Mouse (Mus musculus) MEL (cell line): ENCODE measurements around the gene Urgcp. TPM values are rescaled to one million over a fixed set of nuclear protein-coding genes. Genes with fewer than 3 reads are reported as not detected.

Experiments
- DNase-seq: peaks from one replicate; pipeline ENCODE4 v3.0.0; 2011; ENCODE audit warnings: low read depth, low spot score
- H3K27ac ChIP-seq: 2 replicates; pipeline ENCODE4 v1.5.1; 2012; ENCODE audit warnings: low read depth, mild to moderate bottlenecking, control low read depth, low read length, moderate library complexity; ENCODE audit not compliant: control insufficient read depth
- H3K27me3 ChIP-seq, 2 experiments: fragments of 150-350 bp in 1 of 2; sonication (generic) in 1 of 2; 2 replicates each; pipeline ENCODE4 v1.6.1; 2012; ENCODE audit warnings: low read length in 2 of 2, mild to moderate bottlenecking in 2 of 2, improper control_type of control experiment in 1 of 2, moderate library complexity in 1 of 2; ENCODE audit not compliant: insufficient read depth in 2 of 2, control insufficient read depth in 1 of 2
- H3K36me3 ChIP-seq, 2 experiments: 2 replicates each; pipeline ENCODE4 v1.6.1; 2012 to 2014; ENCODE audit warnings: low read length in 2 of 2, improper control_type of control experiment in 1 of 2, inconsistent platforms in 1 of 2, mild to moderate bottlenecking in 1 of 2; ENCODE audit not compliant: insufficient read depth in 2 of 2, control insufficient read depth in 1 of 2
- H3K4me1 ChIP-seq, 2 experiments: fragments of 150-350 bp in 1 of 2; sonication (generic) in 1 of 2; 2 replicates each; pipeline ENCODE4 v1.6.1; 2012; ENCODE audit warnings: low read length in 2 of 2, improper control_type of control experiment in 1 of 2, mild to moderate bottlenecking in 1 of 2; ENCODE audit not compliant: insufficient read depth in 2 of 2, control insufficient read depth in 1 of 2
- H3K4me3 ChIP-seq, 2 experiments: fragments of 150-350 bp in 1 of 2; sonication (generic) in 1 of 2; 2 replicates each; pipeline ENCODE4 v1.5.1; 2012; ENCODE audit warnings: low read depth in 2 of 2, low read length in 2 of 2, mild to moderate bottlenecking in 2 of 2, moderate library complexity in 2 of 2, control low read depth in 1 of 2, improper control_type of control experiment in 1 of 2; ENCODE audit not compliant: control insufficient read depth in 1 of 2, insufficient read depth in 1 of 2
- H3K79me2 ChIP-seq: 2 replicates; pipeline ENCODE4 v1.6.1; 2012; ENCODE audit warnings: mild to moderate bottlenecking, low read length, moderate library complexity; ENCODE audit not compliant: control insufficient read depth, poor library complexity, insufficient read depth
- H3K9ac ChIP-seq: 2 replicates; pipeline ENCODE4 v1.6.1; 2012; ENCODE audit warnings: low read depth, mild to moderate bottlenecking, control low read depth, low read length, moderate library complexity; ENCODE audit not compliant: control insufficient read depth, poor library complexity, severe bottlenecking
- H3K9me3 ChIP-seq: fragments of 150-350 bp; sonication (generic); replicated peaks from 2 replicates; pipeline ENCODE4 v1.6.1; 2012; ENCODE audit warnings: mild to moderate bottlenecking, low read length, improper control_type of control experiment, moderate library complexity; ENCODE audit not compliant: insufficient read depth
- EP300 ChIP-seq, 2 experiments: IDR thresholded peaks; 2 replicates each; pipeline ENCODE4 v1.6.1; 2011; ENCODE audit warnings: improper control_type of control experiment in 2 of 2, low read length in 2 of 2, low read depth in 1 of 2, mild to moderate bottlenecking in 1 of 2
- ETS1 ChIP-seq: IDR thresholded peaks from 2 replicates; pipeline ENCODE4 v1.6.1; 2012; ENCODE audit warnings: low read depth, mild to moderate bottlenecking, inconsistent platforms, low read length, improper control_type of control experiment, moderate library complexity
- GABPA ChIP-seq: IDR thresholded peaks from 2 replicates; pipeline ENCODE4 v1.6.1; 2012; ENCODE audit warnings: low read depth, mild to moderate bottlenecking, inconsistent platforms, low read length, improper control_type of control experiment, moderate library complexity
- GATA1 ChIP-seq: IDR thresholded peaks from 2 replicates; pipeline ENCODE4 v1.6.1; 2011; ENCODE audit warnings: low read depth, low read length, improper control_type of control experiment
- JUND ChIP-seq: IDR thresholded peaks from 2 replicates; pipeline ENCODE4 v1.6.1; 2011; ENCODE audit warnings: low read depth, mild to moderate bottlenecking, improper control_type of control experiment, low read length
- MAFK ChIP-seq: IDR thresholded peaks from 2 replicates; pipeline ENCODE4 v1.6.1; 2011; ENCODE audit warnings: low read depth, mild to moderate bottlenecking, low read length, improper control_type of control experiment, borderline replicate concordance
- MAZ ChIP-seq: IDR thresholded peaks from 2 replicates; pipeline ENCODE4 v1.6.1; 2012; ENCODE audit warnings: low read depth, mild to moderate bottlenecking, inconsistent platforms, low read length, improper control_type of control experiment
- MYC ChIP-seq: IDR thresholded peaks from 2 replicates; pipeline ENCODE4 v1.6.1; 2011; ENCODE audit warnings: low read depth, mild to moderate bottlenecking, low read length, improper control_type of control experiment, moderate library complexity
- RCOR1 ChIP-seq: IDR thresholded peaks from 2 replicates; pipeline ENCODE4 v1.6.1; 2012; ENCODE audit warnings: low read depth, mild to moderate bottlenecking, inconsistent platforms, low read length, improper control_type of control experiment
- SIN3A ChIP-seq: IDR thresholded peaks from 2 replicates; pipeline ENCODE4 v1.6.1; 2012; ENCODE audit warnings: low read length, improper control_type of control experiment, inconsistent platforms
- SMC3 ChIP-seq: IDR thresholded peaks from 2 replicates; pipeline ENCODE4 v1.6.1; 2011; ENCODE audit warnings: low read depth, low read length, improper control_type of control experiment
- TCF12 ChIP-seq: IDR thresholded peaks from 2 replicates; pipeline ENCODE4 v1.6.1; 2014; ENCODE audit warnings: low read depth, mild to moderate bottlenecking, inconsistent platforms, low read length, improper control_type of control experiment, moderate library complexity
- USF1 ChIP-seq: IDR thresholded peaks from 2 replicates; pipeline ENCODE4 v1.6.1; 2014; ENCODE audit warnings: low read depth, mild to moderate bottlenecking, inconsistent platforms, low read length, improper control_type of control experiment, moderate library complexity
- ZNF384 ChIP-seq: IDR thresholded peaks from 2 replicates; pipeline ENCODE4 v1.6.1; 2012; ENCODE audit warnings: low read depth, mild to moderate bottlenecking, inconsistent platforms, low read length, improper control_type of control experiment
- polyA plus RNA-seq, 2 experiments: library from polyadenylated mRNA; stranded (reverse) in 1 of 2; unstranded in 1 of 2; fragments of >175 nt in 1 of 2; fragments of >200 nt in 1 of 2; gene quantifications; 2 replicates each; pipeline versions ENCODE4 v1.2.1 to v1.2.4; 2012; ENCODE audit warnings: low replicate concordance in 2 of 2, low read depth in 1 of 2; ENCODE audit not compliant: insufficient read length in 2 of 2, insufficient read depth in 1 of 2, missing spikeins in 1 of 2
- total RNA-seq: library from RNA; depleted of rRNA; stranded (reverse); fragments of 300-350 nt; gene quantifications from 2 replicates; pipeline ENCODE4 v1.2.3, GENCODE M21; 2012

Gene Urgcp
- total and polyA plus RNA-seq, 3 experiments = 19.5 to 34.9 (median 29.2) TPM

DNA sequence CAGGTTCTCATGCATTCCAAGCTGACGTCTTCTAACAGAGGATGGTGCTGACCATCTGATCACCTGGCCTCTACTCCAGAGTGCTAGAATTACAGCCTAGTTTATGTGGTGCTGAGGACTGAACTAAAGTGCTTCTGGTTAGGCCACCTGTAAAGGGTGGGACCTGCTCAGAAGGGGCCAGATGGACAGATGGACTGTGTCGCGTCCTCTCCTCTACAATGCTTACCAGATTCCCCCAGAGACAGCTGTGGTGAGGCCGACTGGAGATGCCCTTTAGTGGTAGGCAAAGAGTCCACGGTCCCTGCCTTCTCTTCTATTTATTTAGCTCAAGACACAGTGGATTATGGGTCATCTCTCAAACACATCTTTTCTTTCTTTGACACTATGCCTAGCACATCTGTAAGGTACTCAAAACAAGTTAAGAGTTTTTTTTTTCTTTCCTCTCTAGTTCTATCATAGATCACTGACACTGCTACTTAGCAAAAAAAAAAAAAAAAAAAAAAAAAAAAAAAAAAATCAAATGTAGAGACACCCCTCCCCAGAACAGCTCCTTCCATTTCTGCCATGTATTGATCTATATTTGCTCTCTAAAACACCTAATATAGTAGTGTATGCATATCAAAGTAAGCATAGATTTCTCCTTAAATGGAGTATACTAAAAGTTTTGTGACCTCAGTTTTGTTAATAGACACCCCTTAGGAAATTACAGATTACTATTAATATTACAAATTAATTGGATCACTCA is 23.1 kb downstream of the Urgcp start:
- H3K4me1 ChIP-seq = peaks cover 19 to 27% of the 10 kb centered on the region in 2 experiments
- H3K27me3 ChIP-seq = no peaks in the 10 kb centered on the region
- no peaks in the 10 kb centered on the region for H3K9me3 ChIP-seq
- no peak for DNase-seq
- no peak overlapping the region for H3K9ac ChIP-seq
- H3K36me3 ChIP-seq = peaks cover 0 to 34% of the 10 kb centered on the region in 2 experiments; a peak in 2 of 4 replicates
- peak overlapping the region in 1 of 2 experiments; percentile 3; a peak in 1 of 4 replicates for H3K4me3 ChIP-seq
- no peak for TF ChIP-seq MAZ
- TF ChIP-seq ZNF384 = peak; percentile 86
- H3K27ac ChIP-seq = no peak overlapping the region
- peaks cover 46% of the 10 kb centered on the region for H3K79me2 ChIP-seq

DNA sequence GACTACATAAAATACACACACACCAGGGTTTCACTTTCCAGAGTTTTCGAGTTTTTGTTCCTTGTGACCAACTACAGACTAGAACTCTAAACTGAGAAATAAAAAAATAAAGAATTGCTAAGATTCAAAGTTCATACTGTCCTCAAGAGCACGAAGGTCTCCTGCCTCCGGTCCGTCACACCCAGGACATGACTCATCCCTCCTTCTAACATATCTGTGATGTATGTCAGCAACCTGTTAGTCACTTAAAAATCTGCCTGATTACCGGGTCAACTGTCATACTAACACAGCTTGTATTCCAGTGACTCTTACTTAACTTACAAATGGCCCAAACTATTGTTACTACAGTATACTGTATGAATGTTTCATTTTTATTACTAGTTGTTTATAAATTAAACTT is 25.0 kb downstream of the Urgcp start:
- H3K79me2 ChIP-seq = peaks cover 50% of the 10 kb centered on the region
- H3K4me1 ChIP-seq = peaks cover 19 to 27% of the 10 kb centered on the region in 2 experiments
- H3K36me3 ChIP-seq = peaks cover 0 to 34% of the 10 kb centered on the region in 2 experiments; a peak in 2 of 4 replicates
- H3K9me3 ChIP-seq = no peaks in the 10 kb centered on the region
- no peak overlapping the region for H3K4me3 ChIP-seq
- DNase-seq = peak; percentile 84
- H3K27me3 ChIP-seq = no peaks in the 10 kb centered on the region
- no peak overlapping the region for H3K9ac ChIP-seq
- TF ChIP-seq EP300 (IDR thresholded peaks at IDR 0.05; ENCODE audit: low read depth in 1 of 2, low read length in 2 of 2) (peak; percentile 68 to 78), RCOR1 (peak; percentile 52; the same call in 1 of the 2 replicates), MAFK (no peak), USF1 (no peak), GATA1 (peak; percentile 45; the same call in 1 of the 2 replicates), JUND (peak; percentile 86), ETS1 (peak; percentile 71; the same call in 1 of the 2 replicates), MAZ (no peak)
- peak overlapping the region; percentile 41; the same call in 1 of the 2 replicates for H3K27ac ChIP-seq

DNA sequence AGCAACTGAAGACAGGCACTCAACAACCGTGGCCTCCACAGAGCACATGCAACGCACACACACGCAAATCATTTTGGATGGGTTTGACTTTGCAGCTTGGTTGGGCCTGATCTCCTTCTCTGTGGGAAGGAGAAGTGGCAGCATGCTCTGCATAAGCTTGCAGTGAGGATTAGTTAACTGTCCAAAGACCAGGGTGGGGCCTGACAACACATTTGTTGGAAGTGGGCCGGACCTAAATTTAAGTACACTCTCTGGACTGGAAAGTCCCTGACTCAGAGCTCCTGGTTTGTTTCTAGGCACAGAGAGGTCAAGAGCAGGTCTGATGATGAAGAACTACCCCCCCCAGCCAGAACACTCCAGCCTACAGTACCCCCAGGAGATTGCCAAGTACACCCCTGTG is 27.9 kb downstream of the Urgcp start:
- no peak for DNase-seq
- Histone ChIP-seq H3K27me3 (no peaks in the 10 kb centered on the region), H3K4me1 (peaks cover 8 to 18% of the 10 kb centered on the region in 2 experiments), H3K79me2 (peaks cover 43% of the 10 kb centered on the region), H3K36me3 (peaks cover 0 to 23% of the 10 kb centered on the region in 2 experiments), H3K9me3 (no peaks in the 10 kb centered on the region), H3K4me3 (no peak overlapping the region), H3K9ac (no peak overlapping the region), H3K27ac (no peak overlapping the region)
- TF ChIP-seq TCF12 = no peak
- no peak for TF ChIP-seq ZNF384
- TF ChIP-seq SMC3 = no peak
- TF ChIP-seq MAZ = no peak
- TF ChIP-seq MAFK = no peak
- no peak for TF ChIP-seq GABPA
- TF ChIP-seq MYC = no peak
- no peak for TF ChIP-seq GATA1
- TF ChIP-seq SIN3A = no peak
